Mouse (Mus musculus): ENCODE measurements around the gene Opn4. TPM values are rescaled to one million over a fixed set of nuclear protein-coding genes. Genes with fewer than 3 reads are reported as not detected.

Gene Opn4
- polyA plus RNA-seq, 1 experiment from 2014 or later: not detected

GRCm38 (mm10) chr14:34616821-34617220 is 16.9 kb upstream of the Opn4 start:
- 2% methylated on average over 8 of the region's 8 CpGs for WGBS
- Histone ChIP-seq H3K4me3 (no peak overlapping the region), H3K27ac (replicated peaks) (no peak overlapping the region), H3K4me2 (replicated peaks) (no peak overlapping the region), H3K36me3 (no peaks in the 10 kb centered on the region), H3K9ac (replicated peaks) (no peak overlapping the region), H3K9me3 (no peaks in the 10 kb centered on the region), H3K4me1 (peaks cover 9% of the 10 kb centered on the region), H3K27me3 (peaks cover 39% of the 10 kb centered on the region)
- peak; percentile 73 for ATAC-seq (ENCODE audit: low FRiP score, low read depth)

GRCm38 (mm10) chr14:34615625-34616024 is 15.7 kb upstream of the Opn4 start:
- no peak for ATAC-seq (ENCODE audit: low FRiP score, low read depth)
- peaks cover 39% of the 10 kb centered on the region for H3K27me3 ChIP-seq
- no peaks in the 10 kb centered on the region for H3K36me3 ChIP-seq
- H3K4me1 ChIP-seq: peaks cover 9% of the 10 kb centered on the region
- no peak overlapping the region for H3K9ac ChIP-seq (replicated peaks)
- no peak overlapping the region for H3K27ac ChIP-seq (replicated peaks)
- no peak overlapping the region for H3K4me3 ChIP-seq
- H3K9me3 ChIP-seq: no peaks in the 10 kb centered on the region
- WGBS: 49% methylated on average over 4 of the region's 4 CpGs
- H3K4me2 ChIP-seq (replicated peaks): no peak overlapping the region

- no peaks in the 10 kb centered on the region for H3K9me3 ChIP-seq
- H3K4me3 ChIP-seq: peak overlapping the region; percentile 18
- H3K27me3 ChIP-seq: peaks cover 39% of the 10 kb centered on the region
- peak overlapping the region; percentile 45 for H3K4me2 ChIP-seq (replicated peaks)
- no peaks in the 10 kb centered on the region for H3K36me3 ChIP-seq
- no peak overlapping the region for H3K9ac ChIP-seq (replicated peaks)
- WGBS: 4% methylated on average over 13 of the region's 13 CpGs
- H3K27ac ChIP-seq (replicated peaks): no peak overlapping the region
- H3K4me1 ChIP-seq: peaks cover 9% of the 10 kb centered on the region
- no peak for ATAC-seq (ENCODE audit: low FRiP score, low read depth)
These were observed 15.1 kb upstream of the Opn4 start for GRCm38 (mm10) chr14:34615082-34615481.

- no peak for ATAC-seq (ENCODE audit: low FRiP score, low read depth)
- Histone ChIP-seq H3K36me3 (no peaks in the 10 kb centered on the region), H3K9me3 (no peaks in the 10 kb centered on the region), H3K27me3 (peaks cover 39% of the 10 kb centered on the region), H3K27ac (replicated peaks) (no peak overlapping the region), H3K9ac (replicated peaks) (no peak overlapping the region), H3K4me1 (peaks cover 9% of the 10 kb centered on the region), H3K4me3 (peak overlapping the region; percentile 18; the same call in 1 of the 2 replicates), H3K4me2 (replicated peaks) (peak overlapping the region; percentile 45)
- 7% methylated on average over 15 of the region's 15 CpGs for WGBS
These were observed 14.6 kb upstream of the Opn4 start for GRCm38 (mm10) chr14:34614551-34614950.

GRCm38 (mm10) chr14:34613523-34613922 is 13.6 kb upstream of the Opn4 start:
- Histone ChIP-seq H3K27me3 (peaks cover 36% of the 10 kb centered on the region), H3K9ac (replicated peaks) (no peak overlapping the region), H3K27ac (replicated peaks) (no peak overlapping the region), H3K4me1 (peaks cover 9% of the 10 kb centered on the region), H3K4me3 (no peak overlapping the region), H3K9me3 (no peaks in the 10 kb centered on the region), H3K36me3 (no peaks in the 10 kb centered on the region), H3K4me2 (replicated peaks) (no peak overlapping the region)
- ATAC-seq (ENCODE audit: low FRiP score, low read depth): no peak
- WGBS: 66% methylated on average over 6 of the region's 6 CpGs

- Histone ChIP-seq H3K27me3 (peaks cover 34% of the 10 kb centered on the region), H3K4me2 (replicated peaks) (no peak overlapping the region), H3K9ac (replicated peaks) (no peak overlapping the region), H3K9me3 (no peaks in the 10 kb centered on the region), H3K4me1 (peaks cover 9% of the 10 kb centered on the region), H3K36me3 (no peaks in the 10 kb centered on the region), H3K4me3 (no peak overlapping the region), H3K27ac (replicated peaks) (no peak overlapping the region)
- ATAC-seq (ENCODE audit: low FRiP score, low read depth): no peak
- 44% methylated on average over 4 of the region's 4 CpGs for WGBS
These were observed 12.3 kb upstream of the Opn4 start for GRCm38 (mm10) chr14:34612222-34612621.

GRCm38 (mm10) chr14:34611591-34611990 is 11.6 kb upstream of the Opn4 start:
- Histone ChIP-seq H3K27me3 (peaks cover 31% of the 10 kb centered on the region), H3K4me1 (peaks cover 9% of the 10 kb centered on the region), H3K4me3 (no peak overlapping the region), H3K9ac (replicated peaks) (no peak overlapping the region), H3K36me3 (no peaks in the 10 kb centered on the region), H3K27ac (replicated peaks) (no peak overlapping the region), H3K4me2 (replicated peaks) (no peak overlapping the region), H3K9me3 (no peaks in the 10 kb centered on the region)
- 64% methylated on average over 4 of the region's 4 CpGs for WGBS
- ATAC-seq (ENCODE audit: low FRiP score, low read depth): no peak

GRCm38 (mm10) chr14:34601910-34602309 is 2.0 kb upstream of the Opn4 start:
- no peaks in the 10 kb centered on the region for H3K27me3 ChIP-seq
- WGBS: 94% methylated on average over 7 of the region's 7 CpGs
- no peak overlapping the region for H3K4me2 ChIP-seq (replicated peaks)
- no peaks in the 10 kb centered on the region for H3K4me1 ChIP-seq
- H3K27ac ChIP-seq (replicated peaks): no peak overlapping the region
- no peak overlapping the region for H3K9ac ChIP-seq (replicated peaks)
- ATAC-seq (ENCODE audit: low FRiP score, low read depth): no peak
- no peaks in the 10 kb centered on the region for H3K36me3 ChIP-seq
- H3K4me3 ChIP-seq: no peak overlapping the region
- no peaks in the 10 kb centered on the region for H3K9me3 ChIP-seq

GRCm38 (mm10) chr14:34595596-34596255 is 4.2 kb downstream of the Opn4 start:
- Histone ChIP-seq H3K27me3 (no peaks in the 10 kb centered on the region), H3K4me1 (peaks cover 3% of the 10 kb centered on the region; the same call in 1 of the 2 replicates), H3K9me3 (no peaks in the 10 kb centered on the region), H3K36me3 (no peaks in the 10 kb centered on the region), H3K9ac (replicated peaks) (no peak overlapping the region), H3K27ac (replicated peaks) (no peak overlapping the region), H3K4me2 (replicated peaks) (no peak overlapping the region), H3K4me3 (no peak overlapping the region)
- ATAC-seq (ENCODE audit: low FRiP score, low read depth): no peak
- 84% methylated on average over 17 of the region's 17 CpGs for WGBS

GRCm38 (mm10) chr14:34591741-34592535 is 8.0 kb downstream of the Opn4 start:
- no peaks in the 10 kb centered on the region for H3K36me3 ChIP-seq
- peaks cover 3% of the 10 kb centered on the region; the same call in 1 of the 2 replicates for H3K27me3 ChIP-seq
- ATAC-seq (ENCODE audit: low FRiP score, low read depth): no peak
- 74% methylated on average over 15 of the region's 15 CpGs for WGBS
- H3K4me1 ChIP-seq: peaks cover 3% of the 10 kb centered on the region; the same call in 1 of the 2 replicates
- H3K9ac ChIP-seq (replicated peaks): no peak overlapping the region
- no peak overlapping the region for H3K4me3 ChIP-seq
- no peak overlapping the region for H3K27ac ChIP-seq (replicated peaks)
- H3K9me3 ChIP-seq: no peaks in the 10 kb centered on the region
- no peak overlapping the region for H3K4me2 ChIP-seq (replicated peaks)

- Histone ChIP-seq H3K9ac (replicated peaks) (0 out of 2 replicates have a peak overlapping the region, but pooled peaks have one; percentile 4), H3K27ac (replicated peaks) (no peak overlapping the region), H3K9me3 (no peaks in the 10 kb centered on the region), H3K4me1 (peaks cover 3% of the 10 kb centered on the region; the same call in 1 of the 2 replicates), H3K4me2 (replicated peaks) (peak overlapping the region; percentile 27), H3K4me3 (0 out of 2 replicates have a peak overlapping the region, but pooled peaks have one; percentile 10), H3K27me3 (peaks cover 3% of the 10 kb centered on the region; the same call in 1 of the 2 replicates), H3K36me3 (no peaks in the 10 kb centered on the region)
- ATAC-seq (ENCODE audit: low FRiP score, low read depth): no peak
- 62% methylated on average over 24 of the region's 24 CpGs for WGBS
These were observed 8.9 kb downstream of the Opn4 start for GRCm38 (mm10) chr14:34590743-34591675.
